Mouse (Mus musculus): Measurements from ENCODE around the gene Cep164.

DNA sequence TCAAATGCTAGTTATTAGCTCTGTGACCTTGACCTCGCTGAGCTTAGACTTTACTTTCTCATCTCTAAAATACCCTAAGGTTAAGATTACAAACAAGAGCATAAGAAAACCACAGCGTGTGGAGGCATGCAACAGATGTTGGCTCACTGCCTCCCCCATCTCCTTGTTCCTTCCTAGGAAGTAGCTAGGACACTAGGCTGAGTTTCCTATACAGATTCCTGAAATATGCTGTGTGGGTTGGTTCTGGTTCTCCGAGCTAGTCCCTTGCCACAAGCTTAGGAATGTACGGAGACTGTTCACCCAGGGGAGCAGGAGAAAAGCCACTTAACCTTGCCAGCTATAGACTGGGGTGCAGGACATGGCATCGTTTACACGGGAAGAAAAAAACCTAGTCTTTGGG, 62.3 kb downstream of the Cep164 start:
- TF ChIP-seq CTCF (IDR thresholded peaks at IDR 0.05; ENCODE audit: low read depth, low read length) (no peak), POLR2A (IDR thresholded peaks at IDR 0.05; ENCODE audit: borderline replicate concordance, low read depth, low read length) (no peak)

Data from bone marrow macrophage, adult 2 months (primary cell).